Mouse (Mus musculus): Measurements from ENCODE around the gene Cldn13. TPM values are rescaled to one million over a fixed set of nuclear protein-coding genes. Genes with fewer than 3 reads are reported as not detected.
A peak's percentile ranks its signal among the peaks of the same experiment; 100 is the strongest.
"Not testable (repeated sequence)": the region's sequence is repeated elsewhere in the genome, so short reads cannot be mapped to it uniquely, and the experiment has no call there.

Gene Cldn13
- not detected for total RNA-seq (2021)
- long read RNA-seq, experiment 1: 0 reads
- long read RNA-seq, experiment 2: 0 reads

- DNase-seq: no peak
Measured at GRCm38 (mm10) chr5:134915311-134915710, at the start of gene Cldn13. Cldn13 (minus strand) TSS chr5:134915526.

DNA sequence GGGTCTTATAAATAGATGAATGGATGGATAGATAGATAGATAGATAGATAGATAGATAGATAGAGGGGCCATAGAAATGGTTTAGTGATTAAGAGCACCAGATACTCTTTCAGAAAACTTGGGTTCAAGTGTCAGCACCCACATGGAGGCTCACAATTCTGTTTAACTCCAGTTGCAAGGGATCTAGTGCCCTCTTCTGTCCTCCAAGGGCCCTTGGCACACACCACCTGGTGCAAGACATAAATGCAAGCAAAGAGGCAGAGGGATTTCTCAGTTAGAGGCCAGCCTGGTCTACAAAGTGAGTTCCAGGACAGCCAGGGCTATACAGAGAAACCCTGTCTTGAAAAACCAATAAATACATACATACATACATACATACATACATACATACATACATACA, 49.3 kb upstream of the Cldn13 start:
- DNase-seq: not testable (repeated sequence)

DNA sequence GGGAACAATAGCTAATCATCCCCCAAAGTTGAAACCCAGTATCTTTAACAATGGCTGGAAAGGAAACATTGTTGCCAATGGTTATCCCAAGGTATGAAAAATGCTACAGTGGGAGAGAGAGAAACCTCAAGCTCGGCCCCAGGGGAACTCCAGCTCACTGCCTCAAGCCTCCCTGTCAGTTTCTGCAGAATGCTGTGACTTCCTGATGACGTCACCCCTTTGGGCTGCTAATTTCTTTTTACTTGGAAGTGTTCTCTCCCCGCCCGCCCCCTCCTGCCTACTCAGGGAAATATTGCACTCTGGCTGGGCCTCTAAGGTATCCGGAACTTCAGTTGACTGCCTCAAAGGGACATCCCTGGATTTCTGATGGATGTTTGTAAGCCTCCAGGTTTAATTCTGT, 48.2 kb upstream of the Cldn13 start:
- peak; percentile 40 to 57 for DNase-seq

- no peak for DNase-seq
Measured at GRCm38 (mm10) chr5:134961519-134961918, 46.2 kb upstream of the Cldn13 start.

GRCm38 (mm10) chr5:134960430-134960829, 45.1 kb upstream of the Cldn13 start:
- no peak for DNase-seq

DNA sequence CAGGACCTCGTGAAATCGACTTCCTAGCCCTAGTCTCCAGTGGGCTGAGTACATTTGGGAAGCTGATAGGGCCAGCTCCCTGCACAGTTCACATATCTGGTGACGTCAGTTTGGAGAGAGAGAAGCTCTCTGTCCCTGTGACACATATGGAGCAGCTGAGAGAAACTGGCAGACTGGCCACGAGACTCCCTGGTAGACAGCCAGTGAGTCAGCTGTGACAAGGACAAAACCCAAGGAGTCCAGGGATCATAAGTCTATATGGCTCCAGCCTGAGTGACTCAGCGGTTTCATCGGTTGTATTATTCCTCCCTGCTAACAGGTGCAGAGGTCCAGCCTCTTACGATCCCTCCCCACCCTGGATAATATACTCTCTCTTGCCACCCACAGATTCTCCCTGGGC, 43.8 kb upstream of the Cldn13 start:
- DNase-seq: peak; percentile 81 to 82

DNA sequence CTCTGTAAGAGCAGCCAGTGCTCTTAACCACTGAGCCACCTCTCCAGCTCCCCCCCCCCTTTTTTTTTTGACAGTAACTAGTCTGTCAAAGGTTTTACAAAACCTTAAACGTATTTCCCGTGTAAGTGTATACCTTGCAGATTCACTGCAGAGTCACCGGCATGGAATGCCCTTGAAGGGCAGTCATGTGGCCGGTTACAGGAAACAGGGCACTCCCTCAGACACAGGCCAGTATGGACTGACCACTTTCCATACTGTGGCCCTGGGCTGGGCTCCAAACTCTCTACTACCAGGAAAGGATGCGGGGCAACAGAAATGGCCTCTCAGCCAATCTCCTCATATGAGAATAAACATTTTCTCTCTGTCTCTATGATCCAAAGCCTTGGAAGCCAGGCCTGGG, 40.2 kb upstream of the Cldn13 start:
- no peak for DNase-seq

DNA sequence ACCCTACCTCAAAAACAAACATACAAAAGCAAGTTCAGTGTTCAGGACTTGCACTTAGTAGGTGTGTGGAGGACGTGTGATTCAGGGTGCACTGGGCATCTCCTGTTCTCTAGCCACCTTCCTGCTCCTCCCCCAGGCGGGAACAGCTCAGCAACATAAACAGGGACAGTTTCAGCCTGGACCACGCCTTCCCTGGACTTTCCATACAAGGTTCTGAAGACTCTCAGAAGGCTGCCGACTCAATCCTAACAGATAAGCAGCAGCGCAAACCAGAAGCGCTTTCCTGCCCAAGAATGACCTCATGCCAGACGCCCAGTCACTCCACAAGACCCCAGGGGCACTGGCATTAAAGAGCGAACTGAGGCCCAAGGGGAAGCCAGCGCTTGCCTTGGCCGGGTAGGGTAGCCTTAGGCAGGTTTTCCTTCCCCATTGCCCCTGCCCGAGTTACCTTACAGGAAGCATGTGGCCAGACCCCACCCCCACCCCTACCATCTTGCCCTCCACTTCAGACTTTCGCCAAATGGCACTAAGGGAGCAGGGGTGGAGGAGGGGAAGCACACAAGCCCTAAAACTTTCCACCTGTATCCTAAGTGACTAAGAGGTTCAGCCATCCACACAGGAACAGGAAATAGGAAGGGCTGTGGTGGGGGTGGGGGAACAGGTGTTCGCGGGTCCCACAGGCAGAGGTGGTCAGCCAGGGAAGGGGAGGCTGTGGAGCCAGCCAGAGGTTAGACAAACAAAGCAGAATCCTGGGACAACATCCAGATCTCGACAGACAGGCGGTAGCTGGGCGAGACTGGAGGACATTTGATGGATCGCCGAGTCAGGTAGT, 35.9 kb upstream of the Cldn13 start:
- peak; percentile 29 to 62 for DNase-seq

GRCm38 (mm10) chr5:134948085-134948439, 32.7 kb upstream of the Cldn13 start:
- no peak for DNase-seq

- DNase-seq: no peak
Measured at GRCm38 (mm10) chr5:134947420-134948084, 32.2 kb upstream of the Cldn13 start.

DNA sequence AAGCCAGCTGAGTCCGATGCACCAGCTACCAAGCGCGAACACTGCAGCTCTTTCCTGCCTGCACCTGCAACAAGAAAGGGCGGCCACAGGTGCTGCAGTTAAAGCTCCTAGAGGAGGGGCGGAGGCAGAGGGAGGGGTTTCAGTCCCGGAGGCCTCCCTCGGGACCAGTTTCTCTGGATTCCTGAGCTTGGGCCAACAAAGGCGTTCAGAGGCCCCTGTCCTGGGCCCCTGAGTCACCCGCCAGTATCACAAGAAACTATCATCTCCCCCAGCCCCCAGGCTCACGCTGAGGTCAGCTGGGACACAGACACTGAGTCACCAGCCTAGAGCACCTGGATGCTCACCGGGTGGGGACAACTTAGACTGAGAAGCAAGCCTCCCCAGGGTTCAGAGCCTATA, 31.5 kb upstream of the Cldn13 start, which contains the start of gene Cldn4:
Cldn4 (minus strand) TSS at position 78 of the 399 bp plus-strand sequence.
- DNase-seq: no peak

DNA sequence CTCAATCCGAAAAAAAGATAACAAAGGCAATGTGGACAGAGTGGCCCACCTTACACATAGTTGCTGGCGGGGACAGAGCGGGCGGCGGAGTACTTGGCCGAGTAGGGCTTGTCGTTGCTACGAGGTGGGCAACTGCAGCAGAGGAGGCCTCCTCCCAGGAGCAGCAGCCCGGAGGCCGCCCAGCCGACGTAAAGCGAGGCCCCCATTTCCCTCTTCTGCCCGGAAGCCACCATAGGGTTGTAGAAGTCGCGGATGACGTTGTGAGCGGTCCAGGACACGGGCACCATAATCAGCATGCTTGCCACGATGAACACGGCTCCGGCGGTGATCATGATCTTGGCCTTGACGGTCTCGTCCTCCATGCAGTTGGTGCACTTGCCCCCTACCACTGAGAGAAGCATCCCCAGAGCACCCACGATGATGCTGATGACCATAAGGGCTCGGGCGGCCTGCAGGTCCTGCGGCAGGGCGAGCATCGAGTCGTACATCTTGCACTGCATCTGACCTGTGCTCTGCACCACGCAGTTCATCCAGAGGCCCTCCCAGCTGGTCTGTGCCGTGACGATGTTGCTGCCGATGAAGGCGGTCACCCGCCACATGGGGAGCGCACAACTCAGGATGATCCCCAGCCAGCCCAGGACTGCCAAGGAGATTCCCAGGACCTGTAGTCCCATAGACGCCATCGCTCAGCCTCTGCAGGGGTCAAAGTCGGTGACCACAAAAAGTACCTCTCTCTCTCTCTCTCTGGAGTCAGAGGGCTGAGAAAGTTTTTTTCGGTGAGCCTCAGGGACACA, 30.9 kb upstream of the Cldn13 start:
- DNase-seq: no peak

DNA sequence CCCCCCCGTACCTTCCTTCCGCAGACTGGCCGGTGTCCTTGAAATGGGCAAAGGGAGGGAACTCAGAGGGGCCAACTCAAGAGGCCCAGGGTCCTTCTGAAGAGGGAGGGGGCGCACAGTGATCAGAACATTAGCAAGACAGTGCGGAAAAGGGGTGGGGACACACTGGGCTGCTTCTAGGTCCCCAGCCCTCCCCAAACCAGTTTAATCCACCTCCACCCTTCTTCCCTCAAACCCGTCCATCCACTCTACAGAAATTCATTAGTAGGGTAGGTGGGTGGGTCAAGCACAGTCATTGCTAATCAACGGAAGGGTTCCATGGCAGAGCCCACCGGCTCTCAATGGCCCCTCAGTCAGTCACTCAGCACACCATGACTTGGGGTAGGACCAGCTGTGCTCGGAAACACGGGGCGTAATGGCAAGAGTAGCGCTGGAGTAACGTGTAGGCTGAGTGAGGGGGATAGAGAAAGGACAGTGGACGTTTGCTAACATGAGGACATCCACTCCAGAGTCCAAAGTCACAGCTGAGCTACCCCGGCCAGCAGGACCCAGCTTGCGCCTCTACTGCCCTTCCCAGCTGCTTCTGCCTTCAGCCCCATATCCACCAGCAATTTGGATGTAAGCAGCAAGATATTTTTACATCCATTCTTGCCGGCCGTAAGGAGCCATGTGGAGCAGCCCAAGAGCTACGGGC, 30.1 kb upstream of the Cldn13 start:
- no peak for DNase-seq

DNA sequence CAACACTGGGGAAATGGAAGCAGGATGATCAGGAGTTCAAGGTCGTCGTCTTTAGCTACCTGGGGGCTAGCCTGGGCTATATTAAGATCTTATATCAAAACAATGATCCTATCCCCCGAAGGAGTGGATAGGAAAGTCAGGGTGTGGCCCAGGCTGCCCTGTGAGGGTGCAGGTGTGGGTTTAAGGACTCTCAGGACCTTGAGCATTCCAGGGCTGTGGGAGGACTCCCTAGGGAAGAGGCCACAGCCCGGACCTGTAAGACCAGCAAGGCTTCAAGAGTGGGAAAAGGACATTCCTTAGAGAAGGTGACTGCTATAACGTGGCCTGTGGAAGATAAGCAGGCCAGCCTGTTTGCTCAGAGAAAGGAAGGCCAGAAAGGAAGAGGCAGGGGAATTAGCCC, 28.9 kb upstream of the Cldn13 start:
- DNase-seq: no peak

DNA sequence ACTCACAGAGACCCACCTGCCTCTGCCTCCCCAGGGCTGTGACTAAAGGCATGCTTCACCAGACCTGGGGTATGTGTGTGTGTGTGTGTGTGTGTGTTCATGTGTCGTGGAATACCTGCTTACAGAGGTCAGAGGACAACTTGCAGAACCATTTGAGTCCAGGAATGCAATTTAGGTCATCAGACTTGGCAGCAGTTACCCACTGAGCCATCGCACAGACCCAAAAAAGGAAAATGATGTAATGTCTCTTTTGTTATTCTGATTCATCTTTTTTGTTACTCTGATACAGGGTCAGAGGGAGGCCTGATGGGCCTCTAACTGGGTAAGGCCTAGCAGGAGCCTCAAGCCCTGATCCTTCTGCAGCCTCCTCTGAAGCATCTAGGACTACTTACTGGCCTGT, 27.4 kb upstream of the Cldn13 start:
- peak; percentile 25 to 34 for DNase-seq

- no peak for DNase-seq
Measured at GRCm38 (mm10) chr5:134941472-134942209, 26.3 kb upstream of the Cldn13 start.

DNA sequence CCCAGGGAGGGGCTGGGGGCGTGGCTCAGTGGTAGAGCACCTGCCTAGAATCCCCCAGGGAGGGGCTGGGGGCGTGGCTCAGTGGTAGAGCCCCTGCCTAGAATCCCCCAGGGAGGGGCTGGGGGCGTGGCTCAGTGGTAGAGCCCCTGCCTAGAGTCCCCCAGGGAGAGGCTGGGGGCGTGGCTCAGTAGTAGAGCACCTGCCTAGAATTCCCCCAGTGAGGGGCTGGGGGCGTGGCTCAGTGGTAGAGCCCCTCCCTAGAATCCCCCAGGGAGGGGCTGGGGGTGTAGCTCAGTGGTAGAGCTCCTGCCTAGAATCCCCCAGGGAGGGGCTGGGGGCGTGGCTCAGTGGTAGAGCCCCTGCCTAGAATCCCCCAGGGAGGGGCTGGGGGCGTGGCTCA, 24.2 kb upstream of the Cldn13 start:
- DNase-seq: not testable (repeated sequence)

DNA sequence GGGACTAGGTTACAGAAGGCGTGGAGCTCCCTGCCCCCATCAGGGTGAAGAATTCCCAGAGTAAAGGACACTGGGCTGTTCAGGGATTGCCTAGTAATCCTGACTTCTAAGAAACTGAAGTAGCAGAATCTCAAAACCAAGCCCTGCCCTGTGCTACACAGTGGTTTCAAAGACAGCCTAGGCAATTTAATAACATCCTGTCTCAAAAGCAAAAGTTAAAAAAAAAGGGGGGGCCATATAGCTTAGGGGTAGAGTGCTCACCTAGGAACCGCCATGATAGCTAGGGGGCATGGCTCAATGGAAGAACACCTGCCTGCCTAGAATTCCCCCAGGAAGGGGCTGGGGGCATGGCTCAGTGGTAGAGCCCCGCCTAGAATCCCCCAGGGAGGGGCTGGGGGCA, 23.7 kb upstream of the Cldn13 start:
- no peak for DNase-seq

GRCm38 (mm10) chr5:134936626-134937185, 21.4 kb upstream of the Cldn13 start:
- no peak for DNase-seq

- DNase-seq: no peak
Measured at GRCm38 (mm10) chr5:134936051-134936450, 20.7 kb upstream of the Cldn13 start.

DNA sequence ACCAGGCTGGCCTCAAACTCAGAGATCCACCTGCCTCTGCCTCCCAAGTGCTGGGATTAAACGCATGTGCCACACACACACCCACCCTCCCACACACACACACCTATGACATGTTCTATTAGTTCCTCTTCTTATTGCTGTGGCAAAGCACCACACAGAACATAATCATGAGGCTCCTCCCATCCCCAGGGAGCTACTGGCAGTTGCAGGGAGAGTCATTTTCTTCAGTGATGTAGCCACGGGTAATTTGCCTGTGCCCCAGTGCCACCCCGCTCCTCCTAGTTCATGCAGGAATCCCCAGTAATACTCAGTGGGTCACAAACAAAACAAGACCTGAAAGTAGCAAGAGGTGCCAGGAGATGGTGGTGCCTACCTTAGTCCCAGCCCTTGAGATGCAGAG, 19.3 kb upstream of the Cldn13 start:
- DNase-seq: no peak
